Mouse (Mus musculus) neural tube, embryonic 12.5 days (tissue): ENCODE data around the gene Fcrla. TPM values are rescaled to one million over a fixed set of nuclear protein-coding genes. Genes with fewer than 3 reads are reported as not detected.

Source experiments
- ATAC-seq: fragments of 200-750 bp; cut with Nextera tagmentation; 2 replicates; pipeline ENCODE4 v1.8.0; 2017; ENCODE audit warnings: low read depth, mild to moderate bottlenecking, moderate TSS enrichment, moderate library complexity; ENCODE audit not compliant: low FRiP score
- H3K27ac ChIP-seq: fragments of 300-500 bp; sonication (generic); 2 replicates; pipeline ENCODE4 v1.5.1; 2016
- H3K27me3 ChIP-seq: fragments of 300-500 bp; sonication (generic); replicated peaks from 2 replicates; pipeline ENCODE4 v1.6.1; 2016; ENCODE audit warnings: mild to moderate bottlenecking
- H3K36me3 ChIP-seq: fragments of 300-500 bp; sonication (generic); 2 replicates; pipeline ENCODE4 v1.6.1; 2016; ENCODE audit warnings: mild to moderate bottlenecking
- H3K4me1 ChIP-seq: fragments of 300-500 bp; sonication (generic); 2 replicates; pipeline ENCODE4 v1.6.1; 2016
- H3K4me2 ChIP-seq: fragments of 300-500 bp; sonication (generic); replicated peaks from 2 replicates; pipeline ENCODE4 v1.6.1; 2016; ENCODE audit warnings: mild to moderate bottlenecking
- H3K4me3 ChIP-seq: fragments of 300-500 bp; sonication (generic); 2 replicates; pipeline ENCODE4 v1.5.1; 2016
- H3K9ac ChIP-seq: fragments of 300-500 bp; sonication (generic); 2 replicates; pipeline ENCODE4 v1.6.1; 2016; ENCODE audit warnings: mild to moderate bottlenecking
- H3K9me3 ChIP-seq: fragments of 300-500 bp; sonication (generic); 2 replicates; pipeline ENCODE4 v1.6.1; 2016; ENCODE audit warnings: mild to moderate bottlenecking
- WGBS: fragments of 180-500 bp; shearing (Covaris S2); methylation state at CpG from one replicate; pipeline ENCODE4 v1.1.7; 2016; 5-methylcytosine and 5-hydroxymethylcytosine counted together
- polyA plus RNA-seq: library from polyadenylated mRNA; unstranded; fragments of >200 nt; fragmentation: Nextera tagmentation; extraction: Ambion mirVana; gene quantifications from 2 replicates; pipeline ENCODE4 v1.2.1, GENCODE M21; 2016

The Fcrla gene
- polyA plus RNA-seq, 1 experiment from 2014 or later: not detected

DNA sequence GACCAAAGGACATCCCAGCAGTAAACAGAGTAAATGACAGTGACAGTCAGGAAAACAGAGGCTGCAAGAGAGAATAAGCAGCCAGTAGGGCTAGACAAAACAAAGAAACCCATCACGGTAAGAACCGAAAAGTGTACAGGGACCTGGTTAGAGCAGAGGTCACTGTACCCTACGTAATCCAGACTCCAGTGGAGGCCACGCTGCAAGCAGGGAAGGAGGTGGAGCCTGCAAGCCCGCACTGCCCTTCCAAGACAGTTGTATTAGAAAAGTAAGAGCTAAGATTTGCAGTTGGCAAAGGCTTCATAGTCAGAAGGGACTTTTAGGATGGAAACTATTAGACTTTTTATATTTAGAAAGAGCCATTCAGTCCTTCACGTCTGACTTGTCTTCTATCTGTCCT, 442 bp downstream of the Fcrla start:
- Histone ChIP-seq H3K4me2 (no peak overlapping the region), H3K27ac (no peak overlapping the region), H3K27me3 (no peaks in the 10 kb centered on the region), H3K9me3 (no peaks in the 10 kb centered on the region), H3K36me3 (no peaks in the 10 kb centered on the region), H3K9ac (no peak overlapping the region), H3K4me3 (no peak overlapping the region), H3K4me1 (no peaks in the 10 kb centered on the region)
- 75% methylated on average over 6 of the region's 6 CpGs for WGBS
- no peak for ATAC-seq

- Histone ChIP-seq H3K9me3 (no peaks in the 10 kb centered on the region), H3K4me3 (no peak overlapping the region), H3K4me2 (no peak overlapping the region), H3K36me3 (no peaks in the 10 kb centered on the region), H3K27ac (no peak overlapping the region), H3K9ac (no peak overlapping the region), H3K4me1 (no peaks in the 10 kb centered on the region), H3K27me3 (no peaks in the 10 kb centered on the region)
- 90% methylated on average over 6 of the region's 6 CpGs for WGBS
- no peak for ATAC-seq
Measured at GRCm38 (mm10) chr1:170924485-170924884, 2.9 kb downstream of the Fcrla start.

DNA sequence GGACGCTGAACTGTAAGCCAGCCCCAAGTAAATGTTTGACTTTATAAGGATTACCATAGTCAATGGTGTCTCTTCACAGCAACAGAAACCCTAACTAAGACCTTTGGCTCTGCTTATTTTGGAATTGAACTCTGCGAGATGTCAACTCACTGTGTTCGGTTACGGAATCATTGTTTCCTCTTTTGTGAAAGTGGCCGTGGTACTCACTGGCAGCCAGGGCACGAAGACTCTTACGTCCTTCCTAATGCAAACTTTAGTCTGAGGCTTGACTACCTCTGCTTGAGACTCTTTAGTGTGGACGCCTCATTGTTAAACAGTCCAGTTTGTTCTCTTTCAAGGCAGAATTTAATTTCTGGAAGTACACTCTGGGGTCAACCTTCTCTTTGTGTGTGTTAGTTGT, 8.1 kb downstream of the Fcrla start:
- no peaks in the 10 kb centered on the region for H3K27me3 ChIP-seq
- no peak overlapping the region for H3K4me2 ChIP-seq
- H3K27ac ChIP-seq: no peak overlapping the region
- no peaks in the 10 kb centered on the region for H3K36me3 ChIP-seq
- H3K9ac ChIP-seq: no peak overlapping the region
- no peaks in the 10 kb centered on the region for H3K9me3 ChIP-seq
- WGBS: 94% methylated on average over 8 of the region's 8 CpGs
- H3K4me3 ChIP-seq: no peak overlapping the region
- no peaks in the 10 kb centered on the region for H3K4me1 ChIP-seq
- ATAC-seq: no peak

DNA sequence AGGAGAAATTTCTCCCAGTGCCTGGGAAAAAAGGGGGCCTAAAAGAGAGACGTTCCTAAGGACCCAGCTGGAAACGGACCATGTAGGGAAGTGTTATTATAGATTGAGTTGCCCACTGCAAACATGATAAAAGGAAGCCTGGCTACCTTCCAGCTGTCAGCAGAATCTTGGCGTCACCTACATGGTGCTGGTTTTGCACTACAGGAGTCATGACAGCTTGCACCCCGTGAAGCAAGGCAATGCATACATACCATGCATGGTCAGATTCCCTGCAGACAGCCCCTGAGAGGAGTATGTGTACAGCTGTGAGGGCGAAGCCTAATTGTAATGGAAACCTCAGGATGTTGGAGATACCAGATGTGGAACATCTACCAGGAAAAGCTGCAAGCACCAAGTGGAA, 11.7 kb downstream of the Fcrla start:
- WGBS: 86% methylated on average over 5 of the region's 5 CpGs

DNA sequence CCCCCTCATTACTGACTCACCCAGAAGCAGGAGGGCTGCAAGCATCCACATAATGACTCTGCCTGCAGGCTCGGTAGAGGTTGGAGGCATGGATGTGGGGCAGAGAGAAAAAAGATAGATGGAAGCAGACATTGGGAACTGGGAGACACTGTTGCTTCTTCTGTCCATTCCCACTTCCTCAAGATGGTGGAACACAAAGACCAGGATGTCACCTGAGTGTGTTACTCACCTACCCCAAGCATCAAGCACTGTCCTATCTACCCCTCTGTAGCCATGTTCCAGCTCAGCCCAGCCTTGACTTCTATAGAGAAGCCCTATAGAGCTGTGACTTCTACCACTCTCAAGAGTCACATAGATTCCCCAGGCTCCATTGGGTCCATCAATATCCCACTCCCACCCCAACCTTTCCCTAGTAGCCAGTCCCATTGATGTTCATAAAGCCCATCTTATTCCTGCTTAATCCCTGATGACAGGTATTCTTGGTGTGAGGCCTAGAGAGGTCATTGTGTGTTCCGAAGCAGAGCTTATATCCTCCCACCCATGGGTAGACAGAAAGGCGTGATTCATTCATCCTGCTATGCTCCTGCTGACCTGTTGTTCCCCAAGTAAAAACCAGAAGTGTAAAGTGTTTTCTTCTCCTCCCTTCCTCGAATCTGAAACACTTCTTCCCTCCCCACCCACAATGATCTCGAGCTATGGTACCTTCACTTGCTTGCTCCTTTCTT, 14.3 kb downstream of the Fcrla start, which contains the start of gene Fcrlb:
TSS of gene Fcrlb (minus strand) at position 51 of the 725 bp plus-strand sequence.
- Histone ChIP-seq H3K27ac (no peak within 1 kb of the TSS), H3K36me3 (no peaks in the 10 kb centered on the region), H3K4me1 (peaks cover 6% of the 10 kb centered on the region), H3K9ac (no peak within 1 kb of the TSS), H3K27me3 (peaks cover 24% of the 10 kb centered on the region), H3K4me3 (no peak within 1 kb of the TSS), H3K4me2 (no peak within 1 kb of the TSS), H3K9me3 (no peaks in the 10 kb centered on the region)
- no peak for ATAC-seq
- 79% methylated on average over 5 of the region's 5 CpGs for WGBS

More for the DNA sequence above, 11.7 kb downstream of the Fcrla start:
- Histone ChIP-seq H3K9me3 (no peaks in the 10 kb centered on the region), H3K4me1 (no peaks in the 10 kb centered on the region), H3K4me3 (no peak overlapping the region), H3K4me2 (no peak overlapping the region), H3K36me3 (no peaks in the 10 kb centered on the region), H3K9ac (no peak overlapping the region), H3K27ac (no peak overlapping the region), H3K27me3 (0 out of 2 replicates have a peak, but pooled peaks cover under 1% of the 10 kb centered on the region)
- no peak for ATAC-seq

DNA sequence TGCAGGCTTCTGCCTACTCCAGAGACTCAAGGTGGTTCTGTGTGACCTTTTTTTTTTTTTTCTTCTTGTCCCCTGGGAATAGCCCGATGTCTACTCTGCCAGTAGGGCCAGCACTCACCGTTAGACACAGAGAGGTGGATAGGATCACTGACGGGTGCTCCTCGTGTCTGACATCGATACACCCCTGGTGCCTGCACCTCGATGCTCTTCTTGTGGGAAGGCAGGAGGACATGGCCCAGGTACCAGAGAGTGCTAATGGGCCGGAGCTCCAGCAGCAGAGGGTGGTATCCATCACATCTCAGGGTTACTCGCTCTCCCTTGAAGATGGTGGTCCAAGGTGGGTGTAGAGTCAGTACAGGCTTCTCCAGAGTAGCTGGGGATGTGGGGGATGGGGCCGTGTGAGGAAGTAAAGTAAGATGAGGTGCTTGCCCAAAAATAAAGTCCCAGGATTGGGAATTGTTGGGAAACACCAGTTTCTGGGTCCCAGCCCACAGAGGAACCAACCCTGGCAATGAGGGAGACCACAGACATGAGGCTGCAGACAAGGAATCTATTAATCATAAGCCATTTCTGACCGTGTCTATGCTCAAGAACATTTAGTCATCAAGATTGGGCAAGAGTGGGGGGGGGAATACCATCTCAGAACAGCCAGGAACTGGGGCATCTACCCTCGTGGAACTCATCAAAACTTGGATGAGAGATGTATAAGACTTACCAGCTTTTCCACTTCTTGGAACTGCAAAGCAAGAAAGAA, 15.3 kb downstream of the Fcrla start:
- no peak overlapping the region for H3K4me3 ChIP-seq
- ATAC-seq: no peak
- H3K9ac ChIP-seq: no peak overlapping the region
- no peaks in the 10 kb centered on the region for H3K36me3 ChIP-seq
- WGBS: 87% methylated on average over 11 of the region's 11 CpGs
- peaks cover 9% of the 10 kb centered on the region for H3K4me1 ChIP-seq
- no peak overlapping the region for H3K27ac ChIP-seq
- H3K27me3 ChIP-seq: peaks cover 34% of the 10 kb centered on the region
- no peaks in the 10 kb centered on the region for H3K9me3 ChIP-seq
- H3K4me2 ChIP-seq: no peak overlapping the region

- no peaks in the 10 kb centered on the region for H3K9me3 ChIP-seq
- WGBS: 3% methylated on average over 21 of the region's 21 CpGs
- H3K27ac ChIP-seq: no peak overlapping the region
- H3K4me1 ChIP-seq: peaks cover 9% of the 10 kb centered on the region
- peak overlapping the region; percentile 49 for H3K4me3 ChIP-seq
- no peaks in the 10 kb centered on the region for H3K36me3 ChIP-seq
- peak overlapping the region; percentile 91 for H3K4me2 ChIP-seq
- ATAC-seq: peak; percentile 55
- H3K27me3 ChIP-seq: peaks cover 51% of the 10 kb centered on the region
- 0 out of 2 replicates have a peak overlapping the region, but pooled peaks have one; percentile 62 for H3K9ac ChIP-seq
Measured at GRCm38 (mm10) chr1:170908341-170908740, 19.0 kb downstream of the Fcrla start.

- Histone ChIP-seq H3K27ac (no peak overlapping the region), H3K4me3 (peak overlapping the region; percentile 49), H3K27me3 (peaks cover 51% of the 10 kb centered on the region), H3K4me2 (peak overlapping the region; percentile 91), H3K9me3 (no peaks in the 10 kb centered on the region), H3K36me3 (no peaks in the 10 kb centered on the region), H3K4me1 (peaks cover 9% of the 10 kb centered on the region), H3K9ac (peak overlapping the region; percentile 62)
- ATAC-seq: peak; percentile 83
- under 1% methylated on average over 71 of the region's 71 CpGs for WGBS
Measured at GRCm38 (mm10) chr1:170907456-170908191, 19.8 kb downstream of the Fcrla start.

GRCm38 (mm10) chr1:170907111-170907455, 20.3 kb downstream of the Fcrla start:
- ATAC-seq: no peak
- WGBS: 20% methylated on average over 11 of the region's 11 CpGs
- Histone ChIP-seq H3K9me3 (no peaks in the 10 kb centered on the region), H3K4me2 (peak overlapping the region; percentile 91), H3K27me3 (peaks cover 51% of the 10 kb centered on the region), H3K36me3 (no peaks in the 10 kb centered on the region), H3K4me3 (peak overlapping the region; percentile 49), H3K4me1 (peaks cover 9% of the 10 kb centered on the region), H3K9ac (peak overlapping the region; percentile 62), H3K27ac (no peak overlapping the region)

DNA sequence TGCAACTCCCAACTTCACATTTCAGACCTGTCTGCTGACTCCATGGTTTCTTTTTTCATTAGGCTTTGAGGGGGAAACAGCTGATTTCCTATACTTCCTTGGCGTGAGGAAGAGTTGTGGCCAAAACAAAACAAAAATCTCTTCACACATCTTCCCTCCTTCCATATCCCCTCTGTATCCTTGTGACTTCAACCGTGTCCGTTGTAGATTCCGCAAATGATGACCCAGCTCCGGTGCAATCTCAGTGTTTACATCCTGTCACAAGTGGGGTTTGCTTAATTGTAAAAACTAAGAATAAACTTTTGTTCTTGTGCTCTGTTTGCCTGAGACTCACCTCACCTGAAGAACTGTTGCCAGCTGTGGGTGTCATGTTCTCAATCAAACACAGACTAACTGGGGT, 23.9 kb downstream of the Fcrla start:
- Histone ChIP-seq H3K4me2 (no peak overlapping the region), H3K27ac (no peak overlapping the region), H3K4me3 (no peak overlapping the region), H3K9ac (no peak overlapping the region), H3K27me3 (peaks cover 31% of the 10 kb centered on the region), H3K36me3 (no peaks in the 10 kb centered on the region), H3K4me1 (peaks cover 7% of the 10 kb centered on the region), H3K9me3 (no peaks in the 10 kb centered on the region)
- ATAC-seq: no peak
- 82% methylated on average over 5 of the region's 5 CpGs for WGBS

- H3K4me1 ChIP-seq: no peaks in the 10 kb centered on the region
- ATAC-seq: peak; percentile 50; the same call in 1 of the 2 replicates
- H3K9me3 ChIP-seq: no peaks in the 10 kb centered on the region
- H3K4me2 ChIP-seq: peak overlapping the region; percentile 35
- no peak overlapping the region for H3K27ac ChIP-seq
- 32% methylated on average over 10 of the region's 10 CpGs for WGBS
- no peak overlapping the region for H3K4me3 ChIP-seq
- H3K9ac ChIP-seq: no peak overlapping the region
- H3K36me3 ChIP-seq: no peaks in the 10 kb centered on the region
- peaks cover 13% of the 10 kb centered on the region for H3K27me3 ChIP-seq
Measured at GRCm38 (mm10) chr1:170901536-170902238, 25.7 kb downstream of the Fcrla start.
